Mouse (Mus musculus) heart, embryonic 14.5 days (tissue): Measurements from ENCODE around the gene Tpk1. TPM values are rescaled to one million over a fixed set of nuclear protein-coding genes. Genes with fewer than 3 reads are reported as not detected.
"Not testable (repeated sequence)": the region's sequence is repeated elsewhere in the genome, so short reads cannot be mapped to it uniquely, and the experiment has no call there.

Experiments used
- ATAC-seq: fragments of 200-750 bp; cut with Nextera tagmentation; 2 replicates; pipeline ENCODE4 v1.8.0; 2017; ENCODE audit warnings: low read depth, moderate TSS enrichment; ENCODE audit not compliant: insufficient number of reproducible peaks, insufficient read depth, low FRiP score
- H3K27ac ChIP-seq, 2 experiments: fragments of 200-500 bp in 1 of 2; fragments of 300-500 bp in 1 of 2; sonication (generic) in 1 of 2; replicated peaks in 1 of 2; 2 replicates each; pipeline ENCODE4 v1.5.1; 2012 to 2014; ENCODE audit warnings: low read depth in 2 of 2, low read length in 2 of 2, control low read depth in 1 of 2, mild to moderate bottlenecking in 1 of 2, mixed read lengths in 1 of 2; ENCODE audit not compliant: control insufficient read depth in 1 of 2, insufficient read depth in 1 of 2
- H3K27me3 ChIP-seq: fragments of 300-500 bp; sonication (generic); 2 replicates; pipeline ENCODE4 v1.6.1; 2014; ENCODE audit warnings: mild to moderate bottlenecking, low read length, control low read depth; ENCODE audit not compliant: control insufficient read depth, insufficient read depth
- H3K36me3 ChIP-seq: fragments of 300-500 bp; sonication (generic); 2 replicates; pipeline ENCODE4 v1.6.1; 2014; ENCODE audit warnings: mild to moderate bottlenecking, control low read depth, low read length, mixed read lengths; ENCODE audit not compliant: control insufficient read depth, insufficient read depth
- H3K4me1 ChIP-seq, 2 experiments: fragments of 200-500 bp in 1 of 2; fragments of 300-500 bp in 1 of 2; sonication (generic) in 1 of 2; 2 replicates each; pipeline ENCODE4 v1.6.1; 2012 to 2014; ENCODE audit warnings: low read length in 2 of 2, control low read depth in 1 of 2, mixed read lengths in 1 of 2; ENCODE audit not compliant: control insufficient read depth in 2 of 2, insufficient read depth in 2 of 2
- H3K4me2 ChIP-seq: fragments of 300-500 bp; sonication (generic); 2 replicates; pipeline ENCODE4 v1.6.1; 2014; ENCODE audit warnings: mild to moderate bottlenecking, low read length
- H3K4me3 ChIP-seq, 2 experiments: fragments of 200-500 bp in 1 of 2; fragments of 300-500 bp in 1 of 2; sonication (generic) in 1 of 2; 2 replicates each; pipeline ENCODE4 v1.5.1; 2012 to 2014; ENCODE audit warnings: low read length in 2 of 2, mild to moderate bottlenecking in 2 of 2, control low read depth in 1 of 2, low read depth in 1 of 2, moderate library complexity in 1 of 2; ENCODE audit not compliant: control insufficient read depth in 1 of 2, insufficient read depth in 1 of 2
- H3K9ac ChIP-seq: fragments of 300-500 bp; sonication (generic); 2 replicates; pipeline ENCODE4 v1.6.1; 2014; ENCODE audit warnings: mild to moderate bottlenecking, low read length
- H3K9me3 ChIP-seq: fragments of 300-500 bp; sonication (generic); 2 replicates; pipeline ENCODE4 v1.6.1; 2016; ENCODE audit warnings: low read length, control low read depth; ENCODE audit not compliant: control insufficient read depth
- WGBS: fragments of 180-500 bp; shearing (Covaris S2); extraction: QIAGEN DNeasy Blood & Tissue Kit; methylation state at CpG from one replicate; pipeline ENCODE4 v1.1.7; 2014; 5-methylcytosine and 5-hydroxymethylcytosine counted together
- polyA plus RNA-seq: library from polyadenylated mRNA; unstranded; fragments of >200 nt; fragmentation: Nextera tagmentation; extraction: Ambion mirVana; gene quantifications from 2 replicates; pipeline ENCODE4 v1.2.1, GENCODE M21; 2014

Gene Tpk1
- polyA plus RNA-seq, 1 experiment from 2014 or later = 8.6 TPM

- no peak overlapping the region for H3K9ac ChIP-seq
- no peak for ATAC-seq
- no peaks in the 10 kb centered on the region for H3K4me1 ChIP-seq
- H3K9me3 ChIP-seq = no peaks in the 10 kb centered on the region
- H3K4me2 ChIP-seq = no peak overlapping the region
- no peaks in the 10 kb centered on the region for H3K27me3 ChIP-seq
- H3K4me3 ChIP-seq = no peak overlapping the region
- no peaks in the 10 kb centered on the region for H3K36me3 ChIP-seq
- no peak overlapping the region for H3K27ac ChIP-seq
Measured at GRCm38 (mm10) chr6:43518378-43518777, 147.7 kb downstream of the Tpk1 start.

DNA sequence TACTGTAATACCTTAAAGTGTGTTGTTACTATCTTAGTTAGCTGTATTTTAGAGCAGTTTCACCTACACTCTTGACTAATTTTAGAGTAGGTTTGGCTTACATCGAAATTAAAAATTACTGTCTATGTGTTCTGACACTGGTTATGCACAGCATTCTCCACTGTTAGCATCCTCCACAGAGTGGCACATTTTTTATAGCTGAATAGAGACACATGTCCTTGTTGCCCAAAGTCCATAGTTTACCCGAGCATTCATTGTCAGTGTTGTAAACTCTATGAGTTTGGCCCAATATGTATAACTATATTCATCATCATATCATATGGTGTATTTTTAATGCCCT lies 148.8 kb downstream of the Tpk1 start:
- no peaks in the 10 kb centered on the region for H3K27me3 ChIP-seq
- no peak overlapping the region for H3K9ac ChIP-seq
- H3K27ac ChIP-seq = no peak overlapping the region
- no peak for ATAC-seq
- H3K4me2 ChIP-seq = no peak overlapping the region
- WGBS = 74% methylated on average over 2 of the region's 2 CpGs
- no peaks in the 10 kb centered on the region for H3K4me1 ChIP-seq
- no peak overlapping the region for H3K4me3 ChIP-seq
- H3K9me3 ChIP-seq = no peaks in the 10 kb centered on the region
- H3K36me3 ChIP-seq = no peaks in the 10 kb centered on the region

- Histone ChIP-seq H3K4me1 (no peaks in the 10 kb centered on the region), H3K27me3 (no peaks in the 10 kb centered on the region), H3K4me2 (no peak overlapping the region), H3K4me3 (no peak overlapping the region), H3K27ac (no peak overlapping the region), H3K9me3 (no peaks in the 10 kb centered on the region), H3K9ac (no peak overlapping the region), H3K36me3 (no peaks in the 10 kb centered on the region)
- WGBS = 88% methylated on average over 2 of the region's 2 CpGs
- no peak for ATAC-seq
Measured at GRCm38 (mm10) chr6:43516593-43517315, 149.3 kb downstream of the Tpk1 start.

- not testable (repeated sequence) for H3K27me3 ChIP-seq, H3K9ac ChIP-seq, H3K4me2 ChIP-seq, H3K4me3 ChIP-seq, ATAC-seq, H3K27ac ChIP-seq, H3K36me3 ChIP-seq, H3K9me3 ChIP-seq, H3K4me1 ChIP-seq
- WGBS = 57% methylated on average over 2 of the region's 2 CpGs
Measured at GRCm38 (mm10) chr6:43506686-43507385, 159.2 kb downstream of the Tpk1 start.

DNA sequence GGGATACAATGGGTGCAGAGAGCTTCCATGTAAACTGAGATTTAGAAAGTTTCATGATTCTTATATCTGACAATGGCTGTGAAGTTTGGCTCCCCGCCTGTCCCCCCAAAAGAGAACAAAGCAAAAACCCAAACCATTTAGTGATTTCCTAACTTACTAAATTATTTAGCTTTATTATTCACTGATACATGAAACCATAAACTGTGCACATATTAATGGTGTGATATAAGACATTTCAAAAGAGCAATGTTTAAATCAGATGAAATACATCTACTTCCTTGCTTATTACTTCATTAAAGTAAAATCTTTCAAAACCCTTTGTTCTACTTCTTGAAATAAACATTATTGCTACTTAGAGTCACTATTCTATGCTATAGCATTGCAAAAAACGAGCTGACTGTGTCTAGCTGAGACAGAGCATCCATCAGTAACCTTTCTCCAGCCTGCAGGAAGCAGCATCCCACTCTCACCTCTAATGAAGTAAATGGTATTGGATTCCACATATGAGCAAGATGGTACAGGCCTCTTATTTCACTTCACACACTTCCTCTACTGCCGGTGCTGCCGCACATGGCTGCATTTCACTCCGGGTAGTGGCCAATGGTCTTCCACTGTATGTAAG lies 161.4 kb downstream of the Tpk1 start:
- no peak overlapping the region for H3K4me3 ChIP-seq
- H3K9me3 ChIP-seq = no peaks in the 10 kb centered on the region
- H3K36me3 ChIP-seq = no peaks in the 10 kb centered on the region
- H3K4me2 ChIP-seq = no peak overlapping the region
- H3K9ac ChIP-seq = no peak overlapping the region
- no peaks in the 10 kb centered on the region; a peak in 1 of 4 replicates for H3K4me1 ChIP-seq
- no peaks in the 10 kb centered on the region for H3K27me3 ChIP-seq
- no peak overlapping the region for H3K27ac ChIP-seq
- no peak for ATAC-seq
- 82% methylated on average over 5 of the region's 5 CpGs for WGBS

- no peak for ATAC-seq
- Histone ChIP-seq H3K27me3 (no peaks in the 10 kb centered on the region), H3K9ac (no peak overlapping the region), H3K4me1 (no peaks in the 10 kb centered on the region), H3K4me2 (no peak overlapping the region), H3K27ac (no peak overlapping the region), H3K36me3 (no peaks in the 10 kb centered on the region), H3K4me3 (no peak overlapping the region), H3K9me3 (no peaks in the 10 kb centered on the region)
Measured at GRCm38 (mm10) chr6:43492367-43492766, 173.7 kb downstream of the Tpk1 start.

GRCm38 (mm10) chr6:43486691-43487090 lies 179.4 kb downstream of the Tpk1 start:
- H3K27me3 ChIP-seq = no peaks in the 10 kb centered on the region
- no peaks in the 10 kb centered on the region for H3K36me3 ChIP-seq
- no peaks in the 10 kb centered on the region for H3K4me1 ChIP-seq
- H3K9ac ChIP-seq = no peak overlapping the region
- no peaks in the 10 kb centered on the region for H3K9me3 ChIP-seq
- H3K4me2 ChIP-seq = no peak overlapping the region
- 64% methylated on average over 2 of the region's 2 CpGs for WGBS
- no peak for ATAC-seq
- H3K27ac ChIP-seq = no peak overlapping the region
- H3K4me3 ChIP-seq = no peak overlapping the region
